Mouse (Mus musculus): ENCODE data around the gene Fabp1. TPM values are rescaled to one million over a fixed set of nuclear protein-coding genes. Genes with fewer than 3 reads are reported as not detected.

The Fabp1 gene
- total and polyA plus RNA-seq, 3 experiments = not detected

- H3K27ac ChIP-seq (ENCODE audit: insufficient read depth, low read depth) = no peak overlapping the region
- TF ChIP-seq SIN3A (IDR thresholded peaks at IDR 0.05; ENCODE audit: low read length) = no peak
- TF ChIP-seq RAD21 (IDR thresholded peaks at IDR 0.05; ENCODE audit: low read depth, low read length) = no peak
- no peak for TF ChIP-seq USF2 (conservative IDR thresholded peaks at IDR 0.05; ENCODE audit: low read depth, low read length)
- TF ChIP-seq RCOR1 (conservative IDR thresholded peaks at IDR 0.05; ENCODE audit: low read depth, low read length) = no peak
- no peak for TF ChIP-seq MAFK (IDR thresholded peaks at IDR 0.05; ENCODE audit: insufficient replicate concordance, low read length)
- no peak for TF ChIP-seq MAX (IDR thresholded peaks at IDR 0.05; ENCODE audit: low read length)
- TF ChIP-seq GABPA (IDR thresholded peaks at IDR 0.05; ENCODE audit: insufficient replicate concordance, low read depth, low read length) = no peak
- TF ChIP-seq BHLHE40 (IDR thresholded peaks at IDR 0.05; ENCODE audit: low read depth, low read length) = no peak
- no peak for TF ChIP-seq EP300 (IDR thresholded peaks at IDR 0.05; ENCODE audit: low read length)
- no peak for TF ChIP-seq NELFE (IDR thresholded peaks at IDR 0.05; ENCODE audit: low read depth, low read length)
- no peak for TF ChIP-seq ELF1 (IDR thresholded peaks at IDR 0.05; ENCODE audit: low read depth, low read length)
- TF ChIP-seq ZNF384 (IDR thresholded peaks at IDR 0.05; ENCODE audit: low read depth, low read length) = no peak
- TF ChIP-seq POLR2AphosphoS2 (IDR thresholded peaks at IDR 0.05; ENCODE audit: low read depth, low read length) = no peak
- TF ChIP-seq MEF2A (IDR thresholded peaks at IDR 0.05; ENCODE audit: borderline replicate concordance, low read depth, low read length) = no peak
- no peak for TF ChIP-seq KAT2A (IDR thresholded peaks at IDR 0.05; ENCODE audit: insufficient replicate concordance, low read length)
- TF ChIP-seq POLR2A (IDR thresholded peaks at IDR 0.05; ENCODE audit: low read depth, low read length) = no peak
- TF ChIP-seq SMC3 (IDR thresholded peaks at IDR 0.05; ENCODE audit: low read depth, low read length) = no peak
- TF ChIP-seq NRF1 (IDR thresholded peaks at IDR 0.05; ENCODE audit: low read depth, low read length) = no peak
- H3K4me1 ChIP-seq (ENCODE audit: control insufficient read depth in 1 of 2, insufficient read depth in 2 of 2) = peaks cover 16 to 28% of the 10 kb centered on the region in 2 experiments
- peaks cover 2% of the 10 kb centered on the region for H3K27me3 ChIP-seq (replicated peaks)
- no peak for DNase-seq (ENCODE audit: extremely low read depth)
- no peak overlapping the region for H3K9ac ChIP-seq (ENCODE audit: insufficient read depth, low read depth)
- H3K4me3 ChIP-seq (replicated peaks in 1 of 3; ENCODE audit: low read depth in 2 of 3, low read length in 2 of 3, poor library complexity in 1 of 3) = no peak overlapping the region
- in situ Hi-C loops (cut with MboI; ENCODE audit: low pct_ligation_motif_present, low pct_unique_long_range_greater_than_20kb, low sequenced_read_pairs) (no loop called here), dilution Hi-C loops (cut with MboI; ENCODE audit: extremely low pct_ligation_motif_present, extremely low pct_unique_long_range_greater_than_20kb, low sequenced_read_pairs) (no loop called here)
- H3K36me3 ChIP-seq (replicated peaks in 1 of 2; ENCODE audit: control insufficient read depth in 1 of 2, insufficient read depth in 1 of 2, low read length in 1 of 2) = no peaks in the 10 kb centered on the region
- H3K4me2 ChIP-seq (ENCODE audit: insufficient read depth, low read depth, poor library complexity, severe bottlenecking) = no peak overlapping the region
- H3K9me3 ChIP-seq (replicated peaks; ENCODE audit: low read length) = no peaks in the 10 kb centered on the region
- H3K79me2 ChIP-seq (replicated peaks; ENCODE audit: control insufficient read depth, extremely low read depth, insufficient read depth, poor library complexity, severe bottlenecking) = no peaks in the 10 kb centered on the region
These were observed 35.5 kb downstream of the Fabp1 start for GRCm38 (mm10) chr6:71235121-71235520.

DNA sequence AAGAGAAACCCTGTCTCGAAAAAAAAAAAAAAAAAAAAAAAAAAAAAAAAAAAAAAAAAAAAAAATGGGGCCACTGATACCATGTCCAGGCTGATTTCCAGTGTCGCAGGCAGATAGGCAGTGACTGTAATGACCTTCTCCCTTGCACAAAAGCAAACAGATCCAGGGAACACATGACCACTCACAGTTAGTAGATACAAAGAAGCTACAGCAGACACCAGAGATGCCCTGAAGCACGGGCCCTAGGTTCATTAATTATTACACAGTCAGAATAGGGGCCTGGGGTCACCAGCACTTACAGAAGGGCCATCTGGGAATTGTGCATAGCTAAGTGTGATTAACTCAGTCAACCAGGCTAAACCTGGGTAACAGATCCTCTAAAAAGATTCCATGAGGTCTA is 36.3 kb downstream of the Fabp1 start:
- Histone ChIP-seq H3K27me3 (replicated peaks) (peaks cover 2% of the 10 kb centered on the region), H3K27ac (ENCODE audit: insufficient read depth, low read depth) (no peak overlapping the region), H3K4me3 (replicated peaks in 1 of 3; ENCODE audit: low read depth in 2 of 3, low read length in 2 of 3, poor library complexity in 1 of 3) (no peak overlapping the region), H3K4me1 (ENCODE audit: control insufficient read depth in 1 of 2, insufficient read depth in 2 of 2) (peaks cover 16 to 28% of the 10 kb centered on the region in 2 experiments), H3K79me2 (replicated peaks; ENCODE audit: control insufficient read depth, extremely low read depth, insufficient read depth, poor library complexity, severe bottlenecking) (no peaks in the 10 kb centered on the region), H3K4me2 (ENCODE audit: insufficient read depth, low read depth, poor library complexity, severe bottlenecking) (no peak overlapping the region), H3K9ac (ENCODE audit: insufficient read depth, low read depth) (no peak overlapping the region), H3K36me3 (replicated peaks in 1 of 2; ENCODE audit: control insufficient read depth in 1 of 2, insufficient read depth in 1 of 2, low read length in 1 of 2) (no peaks in the 10 kb centered on the region), H3K9me3 (replicated peaks; ENCODE audit: low read length) (no peaks in the 10 kb centered on the region)
- DNase-seq (ENCODE audit: extremely low read depth) = no peak
- dilution Hi-C loops (cut with MboI; ENCODE audit: extremely low pct_ligation_motif_present, extremely low pct_unique_long_range_greater_than_20kb, low sequenced_read_pairs) = no loop called here
- in situ Hi-C loops (cut with MboI; ENCODE audit: low pct_ligation_motif_present, low pct_unique_long_range_greater_than_20kb, low sequenced_read_pairs) = no loop called here
- TF ChIP-seq NRF1 (IDR thresholded peaks at IDR 0.05; ENCODE audit: low read depth, low read length) (no peak), ZNF384 (IDR thresholded peaks at IDR 0.05; ENCODE audit: low read depth, low read length) (peak; percentile 61; the same call in 1 of the 2 replicates)

All from CH12.LX (cell line).